Mouse (Mus musculus) megakaryocyte, embryonic 14.5 days (primary cell): ENCODE results near the gene Ucma.
"Not testable (repeated sequence)": the region's sequence is repeated elsewhere in the genome, so short reads cannot be mapped to it uniquely, and the experiment has no call there.

Source experiments
- FLI1 ChIP-seq: IDR thresholded peaks from 2 replicates; pipeline ENCODE4 v1.6.1; 2012; ENCODE audit warnings: low read length, inconsistent platforms, mixed read lengths
- GATA1 ChIP-seq: IDR thresholded peaks from 3 replicates; pipeline ENCODE4 v1.6.1; 2012; ENCODE audit warnings: mixed read lengths, low read length, inconsistent platforms, borderline replicate concordance

DNA sequence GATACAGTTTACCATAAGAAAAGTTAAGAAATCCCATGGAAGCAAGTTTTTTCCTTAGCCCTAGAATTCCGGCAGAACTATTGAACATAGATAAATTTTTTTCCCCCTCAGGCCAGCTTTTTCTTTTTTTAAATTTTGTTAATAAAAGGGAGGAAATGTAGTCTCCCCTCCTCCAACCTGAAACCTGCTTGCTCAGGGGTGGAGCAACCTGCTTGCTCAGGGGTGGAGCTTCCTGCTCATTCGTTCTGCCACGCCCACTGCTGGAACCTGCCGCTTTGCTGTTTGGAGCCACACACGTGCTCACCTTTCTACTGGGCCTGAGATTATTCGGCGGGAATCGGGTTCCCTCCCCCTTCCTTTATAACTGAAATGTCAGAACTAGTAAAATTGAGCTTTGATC, 26.2 kb upstream of the Ucma start:
- not testable (repeated sequence) for TF ChIP-seq GATA1, FLI1
